27 mouse cellular contexts compared by ENCODE assay signal in genomic region chr15:74452426-74452825, GRCm38 (mm10).
A peak's percentile ranks its signal among the peaks of the same experiment; 100 is the strongest.
DNase-seq lines count a peak whose midpoint lies in the region; ATAC-seq lines count a peak whose summit lies in the region.
"Had no signal": no experiment of that assay in that cellular context is flagged by ENCODE, and none has a peak within 500 bp of the region (broad histone marks: within the 10 kb centered on the region; RNA-seq: fewer than 3 reads in every experiment).

No protein-coding gene starts in this region.

- no peaks in the 10 kb centered on the region for H3K27me3 ChIP-seq in limb, embryonic 15.5 days
- H3K27me3 ChIP-seq: embryonic facial prominence, embryonic 15.5 days; liver, embryonic 15.5 days; midbrain, embryonic 15.5 days had no signal

- DNase-seq in cerebellum, adult 11 months, result peak; percentile 42
- no peak for DNase-seq in cerebellum, postnatal 4 days (ENCODE audit: low spot score in 2 of 2)
- peak; percentile 47 for DNase-seq in left cerebral cortex, postnatal 4 days
- no peak for DNase-seq in left cerebral cortex, postnatal 14 days (ENCODE audit: low spot score in 2 of 2)
- DNase-seq in cerebellum, postnatal 14 days, result peak; percentile 49 to 53
- no peak for DNase-seq in embryo, embryonic 10.5 days (ENCODE audit: low spot score)
- DNase-seq in kidney, postnatal 25 days, result no peak
- DNase-seq: adrenal gland, adult 8-10 months; gastrocnemius, adult 2 months; heart, postnatal 14 days; kidney, adult 18-20 months; kidney, postnatal 36 days; liver; lung, embryonic 14.5 days; lung, postnatal 14 days; spleen, adult 18-20 months; thymus, postnatal 14 days had no signal

- H3K4me1 ChIP-seq in limb, embryonic 15.5 days, result peaks cover 31% of the 10 kb centered on the region
- H3K4me1 ChIP-seq: liver, embryonic 15.5 days had no signal

- H3K9ac ChIP-seq in limb, embryonic 15.5 days, result no peak overlapping the region
- H3K9ac ChIP-seq: embryonic facial prominence, embryonic 15.5 days; forebrain, embryonic 13.5 days; kidney, embryonic 15.5 days; liver, embryonic 15.5 days; lung, embryonic 14.5 days; midbrain, embryonic 15.5 days had no signal

- H3K4me2 ChIP-seq in limb, embryonic 15.5 days, result no peak overlapping the region
- H3K4me2 ChIP-seq: embryonic facial prominence, embryonic 15.5 days; forebrain, embryonic 13.5 days; kidney, embryonic 15.5 days; liver, embryonic 15.5 days; lung, embryonic 14.5 days; midbrain, embryonic 15.5 days had no signal

- no peaks in the 10 kb centered on the region for H3K9me3 ChIP-seq in limb, embryonic 15.5 days
- H3K9me3 ChIP-seq: embryonic facial prominence, embryonic 15.5 days; forebrain, embryonic 13.5 days; hindbrain, embryonic 10.5 days; kidney, embryonic 15.5 days; liver, embryonic 15.5 days; midbrain, embryonic 15.5 days had no signal

- no peak overlapping the region for H3K27ac ChIP-seq in limb, embryonic 15.5 days
- H3K27ac ChIP-seq: embryonic facial prominence, embryonic 15.5 days; forebrain, embryonic 13.5 days; gastrocnemius, adult 2 months; kidney, embryonic 15.5 days; layer of hippocampus, adult 2 months; left cerebral cortex, adult 2 months; liver, embryonic 15.5 days; midbrain, embryonic 15.5 days had no signal

- ATAC-seq in limb, embryonic 15.5 days (ENCODE audit: insufficient number of reproducible peaks, low FRiP score, low TSS enrichment, low read depth), result 0 out of 2 replicates have a peak, but pooled peaks have one; percentile 22
- ATAC-seq: forebrain, embryonic 13.5 days; midbrain, embryonic 15.5 days had no signal

- WGBS in limb, embryonic 15.5 days, result 93% methylated on average over 3 of the region's 3 CpGs

- H3K36me3 ChIP-seq in limb, embryonic 15.5 days, result no peaks in the 10 kb centered on the region
- H3K36me3 ChIP-seq: embryonic facial prominence, embryonic 15.5 days; G1E; hindbrain, embryonic 10.5 days; kidney, embryonic 15.5 days; liver, embryonic 15.5 days; midbrain, embryonic 15.5 days had no signal

- intact Hi-C loops in left cerebral cortex, postnatal 4 days (cut with DNase I), result no loop called here
- intact Hi-C loops in left cerebral cortex, postnatal 14 days (cut with DNase I), result no loop called here

- no peak overlapping the region for H3K4me3 ChIP-seq in limb, embryonic 15.5 days
- H3K4me3 ChIP-seq: embryonic facial prominence, embryonic 15.5 days; forebrain, embryonic 13.5 days; gastrocnemius, adult 2 months; hindbrain, embryonic 10.5 days; kidney, embryonic 15.5 days; layer of hippocampus, adult 2 months; left cerebral cortex, adult 2 months; liver, embryonic 15.5 days; midbrain, embryonic 15.5 days had no signal

Comparison
In these comparisons a context has a peak if more than half of its experiments do, and no peak if none do; other contexts are left out.
1. DNase-seq: peak in cerebellum, adult 11 months (single experiment), left cerebral cortex, postnatal 4 days (single experiment) and cerebellum, postnatal 14 days (2 of 2); none in cerebellum, postnatal 4 days (0 of 2), left cerebral cortex, postnatal 14 days (0 of 2), embryo, embryonic 10.5 days (single experiment) and kidney, postnatal 25 days (0 of 2).